Mouse (Mus musculus) midbrain, postnatal 0 days (tissue): ENCODE measurements around the gene Lamc3. TPM values are rescaled to one million over a fixed set of nuclear protein-coding genes. Genes with fewer than 3 reads are reported as not detected.

Experiments
- ATAC-seq: fragments of 200-750 bp; cut with Nextera tagmentation; 2 replicates; pipeline ENCODE4 v1.8.0; 2017; ENCODE audit warnings: moderate number of reproducible peaks, mild to moderate bottlenecking, moderate TSS enrichment, moderate library complexity; ENCODE audit not compliant: low FRiP score
- DNase-seq: peaks from one replicate; pipeline ENCODE4 v3.0.0-alpha.2; 2015; ENCODE audit warnings: low spot score
- H3K27ac ChIP-seq: fragments of 300-500 bp; sonication (generic); 2 replicates; pipeline ENCODE4 v1.5.1; 2014; ENCODE audit warnings: low read depth, mild to moderate bottlenecking, low read length, mixed read lengths
- H3K27me3 ChIP-seq: fragments of 300-500 bp; sonication (generic); 2 replicates; pipeline ENCODE4 v1.6.1; 2014; ENCODE audit warnings: low read length, control low read depth, mixed read lengths; ENCODE audit not compliant: insufficient read depth
- H3K36me3 ChIP-seq: fragments of 300-500 bp; sonication (generic); 2 replicates; pipeline ENCODE4 v1.6.1; 2014; ENCODE audit warnings: low read length, control low read depth, mixed read lengths; ENCODE audit not compliant: insufficient read depth
- H3K4me1 ChIP-seq: fragments of 300-500 bp; sonication (generic); 2 replicates; pipeline ENCODE4 v1.6.1; 2014; ENCODE audit warnings: mild to moderate bottlenecking, control low read depth, antibody characterized with exemption, low read length, mixed read lengths; ENCODE audit not compliant: insufficient read depth
- H3K4me2 ChIP-seq: fragments of 300-500 bp; sonication (generic); 2 replicates; pipeline ENCODE4 v1.6.1; 2014; ENCODE audit warnings: low read depth, mild to moderate bottlenecking, low read length, mixed read lengths; ENCODE audit not compliant: poor library complexity, severe bottlenecking
- H3K4me3 ChIP-seq: fragments of 300-500 bp; sonication (generic); 2 replicates; pipeline ENCODE4 v1.5.1; 2014; ENCODE audit warnings: low read depth, mild to moderate bottlenecking, low read length, moderate library complexity
- H3K9ac ChIP-seq: fragments of 300-500 bp; sonication (generic); replicated peaks from 2 replicates; pipeline ENCODE4 v1.6.1; 2014; ENCODE audit warnings: mild to moderate bottlenecking, low read length, moderate library complexity, mixed read lengths; ENCODE audit not compliant: poor library complexity, severe bottlenecking
- H3K9me3 ChIP-seq: fragments of 300-500 bp; sonication (generic); 2 replicates; pipeline ENCODE4 v1.6.1; 2016; ENCODE audit warnings: low read length, control low read depth
- CTCF ChIP-seq: IDR thresholded peaks from 2 replicates; pipeline ENCODE4 v1.5.1; 2016; ENCODE audit warnings: antibody characterized with exemption, mild to moderate bottlenecking
- WGBS: fragments of 180-500 bp; shearing (Covaris S2); extraction: QIAGEN DNeasy Blood & Tissue Kit; methylation state at CpG from one replicate; pipeline ENCODE4 v1.1.7; 2014; 5-methylcytosine and 5-hydroxymethylcytosine counted together
- polyA plus RNA-seq: library from polyadenylated mRNA; unstranded; fragments of >200 nt; fragmentation: Nextera tagmentation; extraction: Ambion mirVana; gene quantifications from 2 replicates; pipeline ENCODE4 v1.2.1, GENCODE M21; 2015
- total RNA-seq: library from RNA; depleted of rRNA; stranded (reverse); fragments of >200 nt; gene quantifications from 2 replicates; pipeline ENCODE4 v1.2.3, GENCODE M21; 2014

The Lamc3 gene
- total and polyA plus RNA-seq, 2 experiments from 2014 or later, result 2.3 to 11.3 TPM

GRCm38 (mm10) chr2:31880868-31881267 is 6.2 kb upstream of the Lamc3 start:
- no peak for TF ChIP-seq CTCF
- no peaks in the 10 kb centered on the region for H3K36me3 ChIP-seq
- no peaks in the 10 kb centered on the region; the same call in 1 of the 2 replicates for H3K27me3 ChIP-seq
- no peak for DNase-seq
- no peak overlapping the region for H3K9ac ChIP-seq
- 14% methylated on average over 14 of the region's 14 CpGs for WGBS
- no peak overlapping the region for H3K4me2 ChIP-seq
- no peak overlapping the region for H3K4me3 ChIP-seq
- H3K27ac ChIP-seq, result no peak overlapping the region
- no peaks in the 10 kb centered on the region for H3K4me1 ChIP-seq
- no peaks in the 10 kb centered on the region for H3K9me3 ChIP-seq
- ATAC-seq, result no peak

DNA sequence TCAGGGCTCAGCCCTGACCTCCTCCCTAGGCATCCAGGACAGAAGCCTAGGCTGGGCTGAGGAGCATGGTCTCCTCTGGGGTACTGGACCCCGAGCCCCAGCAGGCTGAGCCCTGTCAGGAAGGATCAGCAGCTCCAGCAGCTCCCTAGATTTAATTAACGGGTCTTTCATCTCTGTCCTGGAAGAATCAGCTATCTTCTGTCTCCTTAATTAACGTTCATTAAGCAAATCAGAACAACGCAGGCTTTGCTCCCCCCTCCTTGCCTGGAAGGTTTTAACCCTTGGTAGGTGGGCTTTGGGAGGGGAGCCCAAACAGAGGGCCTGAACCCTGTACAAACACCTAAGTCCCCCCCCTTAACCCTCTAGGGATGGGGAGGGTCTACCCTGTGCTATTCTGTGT is 4.0 kb upstream of the Lamc3 start:
- Histone ChIP-seq H3K4me3 (no peak overlapping the region), H3K36me3 (no peaks in the 10 kb centered on the region), H3K27ac (no peak overlapping the region), H3K9ac (no peak overlapping the region), H3K4me2 (no peak overlapping the region), H3K27me3 (peaks cover 17% of the 10 kb centered on the region), H3K9me3 (no peaks in the 10 kb centered on the region), H3K4me1 (no peaks in the 10 kb centered on the region)
- TF ChIP-seq CTCF, result no peak
- no peak for DNase-seq
- 24% methylated on average over 4 of the region's 4 CpGs for WGBS
- ATAC-seq, result no peak

GRCm38 (mm10) chr2:31884806-31885205 is 2.3 kb upstream of the Lamc3 start:
- no peak overlapping the region for H3K4me3 ChIP-seq
- H3K4me2 ChIP-seq, result no peak overlapping the region
- WGBS, result 32% methylated on average over 6 of the region's 6 CpGs
- H3K27me3 ChIP-seq, result peaks cover 30% of the 10 kb centered on the region
- DNase-seq (peak; percentile 72), ATAC-seq (no peak)
- no peak overlapping the region for H3K9ac ChIP-seq
- H3K9me3 ChIP-seq, result no peaks in the 10 kb centered on the region
- H3K36me3 ChIP-seq, result no peaks in the 10 kb centered on the region
- H3K4me1 ChIP-seq, result no peaks in the 10 kb centered on the region
- TF ChIP-seq CTCF, result peak; percentile 80
- H3K27ac ChIP-seq, result no peak overlapping the region

DNA sequence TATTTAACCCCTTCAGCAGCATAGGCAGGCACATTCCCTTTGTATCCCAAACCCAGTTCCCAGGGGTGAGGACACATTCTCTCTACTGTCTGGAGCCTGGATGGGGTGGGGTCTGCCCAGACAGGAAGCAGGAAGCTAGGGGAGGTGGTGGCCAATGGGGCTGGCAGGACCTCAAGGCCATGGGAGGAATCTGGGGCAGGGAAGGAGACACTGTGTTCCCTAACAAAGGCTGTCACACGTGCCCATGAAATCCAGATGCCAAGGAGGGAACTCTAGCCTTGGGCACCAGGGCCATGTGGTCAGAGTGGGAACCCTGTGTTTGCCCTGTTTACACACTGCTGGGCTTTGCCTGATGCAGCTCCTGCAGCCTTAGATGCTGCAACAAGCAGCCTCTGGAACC is 1.8 kb downstream of the Lamc3 start:
- 43% methylated on average over 1 of the region's 1 CpGs for WGBS
- no peak for ATAC-seq
- peaks cover 37% of the 10 kb centered on the region for H3K27me3 ChIP-seq

DNA sequence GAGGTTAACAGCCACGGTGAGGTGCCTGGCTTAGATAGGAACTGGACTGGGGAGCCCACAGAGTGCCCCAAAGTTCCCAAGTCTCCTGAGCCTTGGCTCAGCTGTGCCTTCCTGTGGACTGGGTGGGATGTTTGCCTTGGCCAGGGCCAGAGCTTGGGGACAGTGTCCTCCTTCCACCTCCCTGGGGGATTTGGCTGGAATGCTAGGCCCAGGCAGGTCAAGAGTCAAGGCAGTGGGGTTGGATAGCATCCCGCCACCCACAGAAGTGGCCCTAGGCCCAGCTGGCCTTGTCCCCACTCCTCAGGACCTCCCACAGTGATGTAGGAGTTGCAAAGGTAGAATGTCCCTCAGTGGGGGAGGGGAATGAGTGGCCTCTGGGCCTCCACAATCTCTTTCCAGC is 4.1 kb downstream of the Lamc3 start:
- Histone ChIP-seq H3K27ac (no peak overlapping the region), H3K4me1 (no peaks in the 10 kb centered on the region), H3K9ac (no peak overlapping the region), H3K36me3 (no peaks in the 10 kb centered on the region), H3K4me2 (no peak overlapping the region), H3K4me3 (no peak overlapping the region), H3K27me3 (peaks cover 34% of the 10 kb centered on the region), H3K9me3 (no peaks in the 10 kb centered on the region)
- DNase-seq (no peak), ATAC-seq (no peak)
- 83% methylated on average over 2 of the region's 2 CpGs for WGBS
- no peak for TF ChIP-seq CTCF

More for the DNA sequence above, 1.8 kb downstream of the Lamc3 start:
- Histone ChIP-seq H3K9me3 (no peaks in the 10 kb centered on the region), H3K36me3 (no peaks in the 10 kb centered on the region), H3K4me3 (no peak overlapping the region), H3K4me1 (no peaks in the 10 kb centered on the region), H3K9ac (no peak overlapping the region), H3K4me2 (no peak overlapping the region), H3K27ac (no peak overlapping the region)
- no peak for DNase-seq
- TF ChIP-seq CTCF, result no peak

DNA sequence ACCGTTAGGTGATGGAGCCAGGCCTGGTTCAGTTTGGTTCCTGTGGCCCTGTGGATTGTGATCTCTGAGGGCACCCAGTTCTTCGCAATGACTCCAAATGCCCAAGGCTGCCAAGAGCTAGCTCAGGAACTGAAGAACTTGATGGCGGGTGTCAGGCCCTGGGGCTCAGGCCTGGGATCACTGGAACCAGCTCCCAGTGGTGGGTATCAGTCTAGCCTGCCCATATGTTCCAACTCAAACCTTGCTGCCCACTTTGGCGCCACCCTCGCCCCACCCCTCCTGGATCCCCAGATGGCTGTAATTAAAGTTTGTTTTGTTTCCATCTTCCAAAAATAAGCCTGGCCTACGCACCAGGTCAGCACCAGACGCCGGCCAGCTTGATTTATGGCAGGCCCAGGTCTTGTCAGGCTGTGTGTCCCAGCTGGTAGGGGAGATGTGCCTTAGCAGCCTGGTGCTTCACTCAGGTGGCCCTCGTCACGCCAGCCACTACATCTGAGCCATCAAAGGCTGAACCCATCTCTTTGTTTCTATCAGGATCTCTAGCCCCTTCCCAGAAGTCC is 6.1 kb downstream of the Lamc3 start:
- WGBS, result 85% methylated on average over 10 of the region's 10 CpGs
- no peak for ATAC-seq
- H3K9ac ChIP-seq, result no peak overlapping the region

More for the DNA sequence above, 6.1 kb downstream of the Lamc3 start:
- no peak for DNase-seq
- Histone ChIP-seq H3K27me3 (peaks cover 18% of the 10 kb centered on the region; the same call in 1 of the 2 replicates), H3K4me1 (no peaks in the 10 kb centered on the region), H3K4me3 (no peak overlapping the region), H3K27ac (no peak overlapping the region), H3K4me2 (no peak overlapping the region), H3K36me3 (no peaks in the 10 kb centered on the region), H3K9me3 (no peaks in the 10 kb centered on the region)
- no peak for TF ChIP-seq CTCF
